Mouse (Mus musculus): Measurements from ENCODE around the gene Ttc26.

The Ttc26 gene

DNA sequence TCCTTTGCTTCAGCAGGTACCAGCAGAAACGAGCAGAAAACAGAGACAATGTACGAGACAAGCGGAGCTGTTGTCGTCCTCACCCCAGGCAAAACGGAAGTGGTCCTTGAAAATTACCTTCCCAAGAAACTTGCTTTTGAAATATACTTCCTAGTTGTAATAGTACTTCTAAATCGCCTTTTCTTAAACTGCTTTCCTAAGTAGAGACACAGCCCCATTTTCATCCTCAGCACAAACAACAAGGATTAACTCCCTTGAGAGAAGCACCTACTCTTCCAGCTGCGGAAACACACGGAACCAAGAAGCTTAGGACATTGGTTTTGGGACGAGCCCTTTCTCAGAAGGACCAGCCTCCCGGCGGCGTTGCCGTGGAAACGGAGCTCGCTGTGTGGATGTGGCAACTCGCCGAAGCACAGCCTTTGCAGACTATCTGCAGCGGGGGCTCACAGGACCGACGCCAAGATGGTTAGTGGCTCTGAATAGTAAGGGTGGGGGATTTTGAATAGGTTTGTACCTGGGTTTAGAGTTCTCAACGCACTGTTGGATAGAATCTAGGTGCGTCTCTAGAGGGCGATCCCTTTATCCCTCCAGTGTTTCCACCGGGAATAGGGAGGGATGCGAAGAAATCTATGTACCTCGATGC lies at the start of gene Ttc26:
Gene Ttc26 (plus strand): TSS at position 341 of the 643 bp plus-strand sequence.
- DNase-seq (ENCODE audit: low read depth, low spot score), result peak; percentile 77

DNA sequence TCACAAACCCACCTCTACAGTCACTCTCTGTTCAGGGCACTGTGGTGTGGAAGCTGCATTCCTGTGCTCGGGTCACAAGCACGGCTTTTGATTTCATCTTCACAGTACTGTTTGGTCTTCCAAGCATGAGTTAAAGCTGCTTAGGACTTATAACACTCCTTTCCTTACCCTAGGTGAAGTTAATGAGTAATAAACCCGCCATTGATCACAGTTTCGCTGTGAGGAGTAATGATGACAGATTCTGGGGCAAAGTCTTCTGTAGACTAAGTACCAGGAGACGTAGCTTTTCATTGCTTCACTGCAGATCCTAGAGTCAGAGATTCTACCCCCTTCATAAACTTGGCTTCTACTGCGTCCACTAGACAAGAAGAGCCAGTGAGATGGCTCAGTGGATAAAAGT lies 46.0 kb upstream of the Ttc26 start:
- DNase-seq (ENCODE audit: low read depth, low spot score), result no peak

DNA sequence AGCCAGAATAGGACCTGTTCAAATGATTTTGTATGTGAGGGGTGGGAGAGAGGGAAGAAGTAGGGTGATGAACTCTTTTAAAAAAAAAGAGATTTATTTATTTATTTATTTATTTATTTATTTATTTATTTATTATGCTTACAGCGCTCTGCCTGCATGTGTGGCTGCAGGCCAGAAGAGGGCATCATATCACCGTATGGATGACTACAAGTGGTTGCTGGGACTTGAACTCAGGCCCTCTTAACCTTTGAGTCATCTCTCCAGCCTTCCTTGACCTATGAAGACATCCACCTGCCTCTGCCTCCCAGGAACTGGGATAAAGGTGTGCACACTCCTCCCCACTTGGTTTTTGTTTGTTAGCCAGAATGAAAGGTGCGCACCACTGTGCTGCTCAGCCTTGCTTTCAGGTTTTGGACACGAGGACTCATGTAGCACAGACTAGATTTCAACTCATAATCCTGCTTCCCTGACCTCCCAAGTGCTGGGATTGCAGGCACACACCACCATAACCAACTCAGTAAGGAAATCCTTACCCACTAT lies 44.0 kb upstream of the Ttc26 start:
- no peak for DNase-seq (ENCODE audit: low read depth, low spot score)

DNA sequence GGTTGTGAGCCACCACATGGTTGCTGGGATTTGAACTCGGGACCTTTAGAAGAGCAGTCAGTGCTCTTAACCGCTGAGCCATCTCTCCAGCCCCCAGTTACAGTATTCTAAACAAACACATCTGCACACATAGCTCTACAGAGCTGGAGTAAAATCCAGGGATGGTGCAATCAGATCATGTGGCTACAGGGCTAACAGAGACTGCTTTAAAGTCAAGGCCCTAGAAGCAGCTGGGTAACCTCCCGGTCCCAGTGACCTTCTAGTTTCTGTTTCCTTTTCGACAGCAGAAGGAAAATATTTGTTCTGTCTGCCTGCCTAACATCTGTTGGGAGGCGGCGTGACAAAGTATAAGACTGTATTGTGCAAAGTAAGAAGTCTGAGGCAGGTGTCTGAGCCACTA lies 43.3 kb upstream of the Ttc26 start:
- no peak for DNase-seq (ENCODE audit: low read depth, low spot score)

DNA sequence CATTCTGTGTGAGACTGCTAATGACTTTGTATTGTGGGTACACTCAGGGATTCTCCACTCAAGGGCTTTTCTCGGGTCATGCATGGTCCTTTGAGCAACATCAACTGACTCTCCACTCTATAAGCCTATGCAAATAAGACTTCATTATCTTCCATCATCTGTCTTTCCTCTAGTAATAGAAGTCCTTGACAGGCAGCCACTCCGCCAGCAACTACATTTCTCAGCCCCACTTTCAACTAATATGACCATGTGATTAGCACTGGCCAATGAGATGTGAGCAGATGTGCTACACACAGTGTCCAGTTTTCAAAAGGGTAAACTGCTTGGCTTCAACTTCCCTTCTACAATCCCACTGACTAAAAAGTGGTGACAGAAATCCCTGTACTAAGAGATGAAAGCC lies 42.2 kb upstream of the Ttc26 start:
- no peak for DNase-seq (ENCODE audit: low read depth, low spot score)

DNA sequence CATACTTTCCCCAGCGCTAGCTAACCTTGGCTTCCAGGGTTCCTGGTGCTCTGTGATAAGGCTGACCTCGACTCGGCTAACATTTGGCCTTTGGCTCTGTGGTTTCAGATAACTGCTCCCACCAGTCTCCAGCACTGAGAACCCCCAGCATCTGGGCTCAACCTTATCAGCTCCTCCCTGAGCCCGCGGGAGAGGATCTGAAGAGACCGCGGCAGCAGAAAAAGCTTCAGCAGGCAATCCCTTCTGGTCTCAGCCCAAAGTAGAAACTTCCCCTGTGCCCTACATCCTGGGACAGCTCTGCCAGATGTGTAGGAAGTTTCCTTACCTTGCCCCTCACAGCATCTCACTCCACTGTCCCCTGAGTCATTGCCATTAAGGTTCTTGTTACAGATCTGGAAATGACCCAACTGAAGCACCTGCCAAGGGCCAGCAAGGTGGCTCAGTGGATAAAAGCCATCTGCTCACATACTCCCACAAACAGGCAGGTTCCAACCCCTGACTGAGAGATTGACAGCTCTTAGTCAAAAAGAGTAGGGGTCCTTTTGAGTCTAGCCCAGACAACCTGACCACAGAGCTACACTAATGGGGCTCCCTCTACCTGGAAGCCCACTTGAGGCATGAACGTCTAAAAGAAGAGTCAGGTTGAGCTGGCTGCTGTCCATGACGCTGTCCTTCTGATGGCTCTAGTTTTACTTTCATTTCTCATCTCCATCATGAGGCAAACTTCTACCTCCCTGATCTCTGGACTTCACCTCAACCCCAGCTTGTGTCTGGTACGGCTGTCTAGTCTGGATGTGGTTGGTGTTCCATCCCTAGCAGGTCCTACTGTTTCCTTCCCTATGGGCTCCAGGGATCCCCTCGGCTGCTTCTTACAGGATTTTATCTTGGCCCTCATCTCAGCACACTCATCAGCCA lies 39.3 kb upstream of the Ttc26 start:
- DNase-seq (ENCODE audit: low read depth, low spot score), result no peak

DNA sequence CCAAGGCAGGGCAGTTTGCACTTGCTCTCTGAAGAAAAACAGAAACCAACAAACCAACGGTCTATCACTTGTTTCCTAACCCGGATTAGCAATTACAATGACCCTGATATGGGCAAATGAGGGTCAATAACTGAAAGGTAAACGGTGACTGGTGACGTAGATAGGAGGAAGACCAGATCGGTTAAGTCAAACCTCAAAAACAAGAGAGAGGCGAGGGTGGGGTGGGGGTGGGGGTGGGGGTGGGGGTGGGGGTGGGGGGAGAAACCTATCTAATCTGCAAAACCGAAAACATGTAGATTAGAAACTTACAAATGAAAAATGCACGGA lies 38.6 kb upstream of the Ttc26 start:
- DNase-seq (ENCODE audit: low read depth, low spot score), result no peak

DNA sequence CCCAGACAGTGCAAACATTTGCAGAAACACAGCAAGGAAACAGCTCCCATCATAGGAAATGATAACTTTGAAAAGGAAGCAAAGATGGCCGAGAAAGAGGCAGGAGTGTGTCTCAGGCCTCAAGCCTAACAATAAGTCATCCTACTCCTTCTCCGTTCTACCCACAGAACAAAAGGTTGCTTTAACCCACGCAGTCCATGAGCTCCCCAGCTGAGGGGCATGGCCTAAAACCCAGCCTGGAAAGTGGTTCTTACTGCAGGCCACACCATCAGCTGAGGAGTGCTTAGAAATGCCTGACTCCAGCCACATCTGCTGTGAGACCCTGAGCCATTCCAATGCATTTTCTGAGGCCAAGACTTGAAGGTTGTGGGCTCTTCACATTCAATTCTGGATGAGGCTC lies 37.7 kb upstream of the Ttc26 start:
- DNase-seq (ENCODE audit: low read depth, low spot score), result no peak

DNA sequence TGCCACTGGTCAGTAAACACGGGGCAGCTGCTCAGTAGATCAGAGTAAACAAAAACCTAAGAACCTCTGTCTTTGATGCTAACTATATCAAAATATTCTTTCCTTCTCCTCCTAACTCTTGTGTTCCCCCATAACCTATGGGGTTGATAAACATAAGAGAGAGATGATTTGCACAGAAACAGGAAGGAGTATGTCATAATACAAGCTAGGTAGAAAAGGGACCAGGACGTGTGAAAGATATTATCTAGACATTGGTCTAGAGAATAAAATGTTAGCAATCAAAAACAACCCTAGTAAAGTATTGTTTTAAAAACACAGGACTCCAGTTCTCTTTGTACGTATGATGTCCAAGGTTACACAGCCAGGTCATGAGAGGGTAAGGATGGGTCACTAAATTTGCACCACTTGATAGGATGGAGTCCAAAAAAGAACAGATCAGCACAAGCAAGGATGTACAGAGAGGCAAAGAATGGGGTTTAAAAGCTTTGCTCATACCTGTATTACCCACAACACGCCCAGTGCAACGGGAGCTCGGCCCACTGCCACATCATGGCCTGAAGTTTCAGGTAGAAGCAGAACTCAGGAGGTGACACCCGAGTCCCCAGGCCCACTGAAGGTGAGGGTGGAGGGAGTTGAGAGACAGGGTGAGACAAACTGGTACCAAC lies 37.1 kb upstream of the Ttc26 start:
- no peak for DNase-seq (ENCODE audit: low read depth, low spot score)

DNA sequence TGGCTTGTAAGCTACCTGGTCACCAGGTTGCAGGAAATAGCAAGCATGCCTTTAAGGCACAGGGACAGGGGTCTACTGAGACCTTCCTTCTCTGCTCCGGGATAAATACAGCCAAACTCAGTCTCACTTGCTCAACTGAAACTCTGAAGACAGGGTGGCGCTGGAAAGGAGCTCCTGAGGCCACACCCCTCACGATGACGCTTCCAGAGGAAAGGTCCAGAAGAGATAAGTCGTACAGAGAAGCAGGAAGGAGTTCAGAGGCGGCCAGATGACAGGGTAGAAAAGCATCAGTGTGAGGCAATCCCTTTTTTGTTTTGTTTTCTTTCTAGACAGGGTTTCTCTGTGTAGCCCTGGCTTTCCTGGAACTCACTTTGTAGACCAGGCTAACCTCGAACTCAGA lies 35.5 kb upstream of the Ttc26 start:
- no peak for DNase-seq (ENCODE audit: low read depth, low spot score)

DNA sequence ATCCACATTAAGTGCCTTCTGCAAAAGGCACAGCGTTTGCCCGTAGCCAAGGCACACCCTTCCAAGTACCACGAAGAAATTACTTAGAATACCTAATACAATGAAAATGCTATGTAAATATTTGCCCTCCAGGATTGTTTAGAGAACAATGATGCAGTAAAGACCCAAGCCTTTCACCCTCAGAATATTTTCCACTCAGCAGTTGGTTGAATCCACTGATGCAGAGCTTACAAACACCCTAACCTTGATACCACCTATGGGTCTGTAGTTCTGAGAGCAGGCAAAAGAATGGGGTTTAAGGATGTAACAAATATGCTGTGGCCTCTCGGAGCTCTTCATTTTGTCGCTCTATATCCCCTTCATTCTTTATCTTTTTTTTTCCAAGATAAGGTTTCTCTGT lies 33.4 kb upstream of the Ttc26 start:
- DNase-seq (ENCODE audit: low read depth, low spot score), result no peak

DNA sequence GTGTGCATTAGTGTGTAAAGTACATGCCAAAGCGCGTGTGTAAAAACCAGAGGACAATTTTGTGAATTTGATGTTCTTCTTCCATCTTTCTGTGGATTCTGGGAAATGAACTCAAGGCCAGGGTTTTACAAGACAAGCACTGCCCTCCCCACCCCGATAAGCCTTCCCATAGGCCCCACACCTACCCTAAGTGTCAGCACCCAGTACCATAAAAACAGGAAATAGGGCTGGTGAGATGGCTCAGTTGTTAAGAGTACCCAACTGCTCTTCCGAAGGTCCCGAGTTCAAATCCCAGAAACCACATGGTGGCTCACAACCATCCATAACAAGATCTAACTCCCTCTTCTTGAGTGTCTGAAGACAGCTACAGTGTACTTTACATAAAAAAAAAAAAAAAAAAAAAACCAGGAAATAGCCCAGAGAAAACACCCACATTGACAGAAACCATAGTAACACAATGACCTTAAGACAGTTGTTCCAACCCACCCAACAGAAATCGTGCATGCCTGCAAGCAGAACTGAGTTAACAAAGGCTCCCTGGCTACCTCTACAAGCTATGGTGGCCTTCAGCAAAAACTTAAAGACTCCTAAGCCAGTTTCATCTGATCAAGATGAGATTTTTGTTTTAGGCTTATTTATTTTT lies 32.3 kb upstream of the Ttc26 start:
- no peak for DNase-seq (ENCODE audit: low read depth, low spot score)

DNA sequence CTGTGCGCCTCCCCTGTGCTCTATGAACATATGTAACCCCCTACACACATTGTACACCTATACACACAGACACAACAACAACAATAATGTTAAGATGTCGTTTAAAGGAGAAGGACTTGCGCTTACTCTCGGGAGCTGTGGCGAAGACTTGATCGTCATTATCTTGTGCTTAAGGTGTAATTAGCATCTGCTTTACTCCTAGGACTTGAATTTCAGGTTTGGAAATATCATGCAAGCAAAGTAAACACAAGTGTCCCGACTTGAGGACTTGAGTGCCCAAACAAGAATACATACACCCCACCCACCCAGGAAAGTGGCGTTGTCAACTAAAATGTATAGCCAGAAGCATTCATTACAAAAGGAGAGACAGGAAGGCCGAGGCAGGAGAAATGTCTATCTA lies 31.5 kb upstream of the Ttc26 start:
- DNase-seq (ENCODE audit: low read depth, low spot score), result no peak

DNA sequence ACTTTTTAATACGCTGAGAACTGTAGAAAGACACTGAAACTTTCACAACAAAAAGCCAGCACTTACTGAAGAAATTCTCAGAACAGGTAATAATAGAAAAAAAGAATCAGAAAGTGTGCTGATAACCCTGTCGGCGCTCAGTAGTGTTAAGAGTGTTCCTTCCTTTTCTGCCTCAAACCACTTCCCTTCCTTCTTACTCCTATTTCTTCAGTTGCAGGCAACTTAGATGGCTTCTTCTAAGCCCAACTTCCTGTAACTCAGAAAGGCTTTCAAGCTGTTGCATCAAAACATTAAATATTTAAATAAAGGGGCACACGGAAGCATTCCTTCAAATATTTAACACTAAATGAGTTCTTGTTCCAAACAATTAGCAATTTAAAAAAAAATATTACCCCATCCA lies 29.3 kb upstream of the Ttc26 start:
- no peak for DNase-seq (ENCODE audit: low read depth, low spot score)

DNA sequence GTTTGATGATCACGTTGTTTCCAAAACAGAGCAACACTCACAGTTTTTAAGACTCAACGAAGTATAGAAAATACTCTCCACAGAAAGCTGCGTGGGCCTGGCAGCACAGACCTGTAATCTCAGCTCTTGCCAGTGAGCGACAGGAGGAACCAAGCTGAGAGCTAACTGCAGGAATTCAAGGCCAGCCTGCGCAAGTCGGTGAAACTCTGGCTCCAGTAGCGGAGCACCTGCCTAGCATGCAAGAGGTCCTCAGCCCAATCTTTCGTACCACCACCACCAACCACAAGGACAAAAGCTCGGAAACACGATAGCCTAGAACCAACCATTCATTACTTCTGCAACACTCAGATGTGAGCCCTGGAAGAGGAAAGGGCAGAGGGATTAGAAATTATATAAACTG lies 28.8 kb upstream of the Ttc26 start:
- no peak for DNase-seq (ENCODE audit: low read depth, low spot score)

DNA sequence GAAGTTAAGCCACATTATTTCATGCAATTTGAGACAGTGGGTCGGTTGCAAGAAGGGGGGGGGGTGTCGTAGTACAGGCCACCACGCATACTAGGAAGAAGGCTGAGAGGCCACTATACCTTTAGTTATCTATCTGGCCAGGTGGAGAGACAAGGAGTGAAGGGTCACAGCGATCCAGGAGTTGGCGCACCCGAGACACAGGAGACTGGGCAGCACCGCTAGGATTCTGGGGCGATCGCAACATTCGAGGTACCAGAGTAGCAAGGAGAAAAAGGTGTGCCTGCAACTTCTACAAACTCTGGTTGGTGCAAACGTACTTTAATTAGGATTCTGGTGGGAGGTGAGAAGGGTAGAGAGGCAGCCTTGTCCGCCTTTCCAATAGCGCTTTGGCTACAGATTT lies 28.1 kb upstream of the Ttc26 start:
- DNase-seq (ENCODE audit: low read depth, low spot score), result no peak

DNA sequence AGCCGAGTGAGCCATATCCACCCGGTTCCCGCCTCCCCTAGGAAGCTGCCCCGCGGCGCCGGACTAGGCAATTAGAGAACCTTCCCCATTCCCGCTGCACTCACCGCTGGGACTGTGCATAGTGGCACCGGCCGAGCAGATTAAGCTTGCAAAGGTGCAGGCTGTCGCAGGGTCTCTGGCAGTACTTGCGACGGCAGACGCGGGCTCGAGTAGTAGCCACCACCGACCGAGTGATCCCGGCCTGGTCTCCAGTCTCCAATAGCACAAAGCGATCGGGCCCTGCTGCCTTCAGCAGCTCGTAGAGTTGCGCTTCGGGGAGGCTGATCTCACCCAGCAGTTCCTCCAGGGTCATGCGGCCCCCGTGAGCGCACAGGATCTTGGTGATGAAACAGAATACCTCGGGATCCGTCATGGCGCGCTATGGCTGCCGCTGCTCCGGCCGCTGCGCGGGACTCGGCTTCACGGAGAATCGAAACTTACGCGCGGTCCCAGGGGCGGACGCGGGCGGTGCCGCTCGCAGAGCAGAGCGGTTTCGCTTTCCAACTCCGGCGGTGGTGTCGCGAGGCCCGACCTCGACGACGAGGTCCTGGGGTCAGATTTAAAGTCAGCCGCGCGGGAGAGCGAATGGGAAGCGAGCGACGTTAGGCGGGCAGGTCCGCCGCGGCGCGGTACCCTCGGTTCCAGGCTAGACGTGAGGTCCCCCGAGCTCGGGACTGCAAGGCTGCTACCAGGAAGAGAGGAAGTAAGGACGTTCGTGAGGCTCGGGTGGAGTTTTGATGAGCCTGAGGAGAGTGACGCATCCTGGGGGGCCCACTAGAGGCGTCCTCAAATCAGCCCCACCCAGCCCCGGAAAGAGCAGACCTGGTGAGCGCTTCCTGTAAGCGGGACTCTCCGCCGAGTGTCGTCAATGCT lies 27.2 kb upstream of the Ttc26 start, which contains the start of gene Zc3hav1:
Gene Zc3hav1 (minus strand): TSS at position 793 of the 912 bp plus-strand sequence.
- DNase-seq (ENCODE audit: low read depth, low spot score), result peak; percentile 47

DNA sequence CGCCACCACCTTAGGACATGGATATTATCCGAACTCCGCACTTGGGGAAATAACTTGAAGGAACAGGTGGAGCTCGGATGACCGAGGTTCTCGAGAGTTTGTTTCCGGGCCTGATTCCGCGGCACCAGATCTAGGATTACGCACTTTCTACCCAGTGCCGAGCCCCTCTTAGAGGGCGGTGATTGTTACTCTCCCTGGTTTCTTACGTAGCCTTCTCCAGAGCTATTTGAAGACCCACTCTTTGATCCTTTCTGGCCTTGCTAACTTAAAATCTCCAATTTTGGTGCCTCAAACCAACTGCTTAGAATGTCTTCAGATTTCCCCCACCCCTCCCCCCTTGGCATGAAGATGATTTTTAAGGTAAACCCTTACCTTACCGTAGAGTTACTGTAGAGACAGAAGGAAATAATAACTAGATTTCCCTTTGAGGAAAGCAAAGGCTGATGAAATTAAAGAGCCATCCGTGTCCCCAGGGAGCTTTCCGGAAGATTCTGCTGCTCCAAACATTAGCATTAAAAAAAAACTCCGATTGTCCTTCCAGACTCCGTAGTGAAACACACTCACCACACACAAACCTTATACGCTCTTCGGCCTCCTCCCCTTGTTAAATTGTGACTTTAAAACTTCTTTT lies 26.4 kb upstream of the Ttc26 start:
- DNase-seq (ENCODE audit: low read depth, low spot score), result no peak

DNA sequence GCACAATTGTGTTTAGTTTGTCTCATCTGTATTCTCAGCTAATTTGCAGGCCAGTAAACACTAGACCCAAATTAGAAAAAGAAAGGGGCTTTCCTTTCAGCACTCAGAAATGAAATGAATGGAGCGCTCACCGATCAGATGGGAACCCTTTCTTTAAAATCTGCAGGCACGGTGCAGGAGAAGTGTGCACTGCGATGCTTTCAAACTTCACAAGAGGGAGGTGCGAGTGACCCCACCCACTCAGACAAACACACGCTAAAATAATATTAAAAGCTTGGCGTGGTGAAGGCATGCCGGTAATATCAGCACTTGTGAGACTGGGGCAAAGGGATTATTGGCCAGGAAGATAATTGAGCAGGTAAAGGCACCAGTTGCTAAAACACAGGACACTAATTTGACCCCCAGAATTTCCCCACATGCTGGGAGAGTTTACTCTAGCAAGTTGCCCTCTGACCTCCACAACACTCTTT lies 25.9 kb upstream of the Ttc26 start:
- no peak for DNase-seq (ENCODE audit: low read depth, low spot score)

DNA sequence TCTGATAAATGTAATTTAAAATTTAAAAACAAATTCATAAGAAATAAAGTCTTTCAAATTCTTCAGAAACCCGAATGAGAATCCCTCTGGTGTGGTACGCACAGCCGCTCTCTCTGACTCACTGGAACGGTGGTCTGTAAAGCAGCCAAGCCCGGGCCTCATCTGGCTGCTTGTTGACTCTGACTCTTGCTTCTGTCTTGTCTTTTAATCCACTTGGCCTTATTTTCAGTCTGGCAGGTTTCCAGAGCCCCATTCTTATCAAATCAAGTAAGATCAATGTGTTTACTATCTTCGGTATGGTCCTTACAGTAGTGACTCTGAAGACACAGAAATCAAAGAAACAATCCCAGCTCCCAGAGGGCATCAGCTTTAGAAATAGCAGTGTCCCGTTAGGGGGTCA lies 25.4 kb upstream of the Ttc26 start:
- no peak for DNase-seq (ENCODE audit: low read depth, low spot score)

Measured in WW6 (cell line).